In genomic region chr11:5414856-5415616, GRCm38 (mm10) we compare ENCODE assay signal across 10 mouse cellular contexts. TPM values are rescaled to one million over a fixed set of nuclear protein-coding genes. Genes with fewer than 3 reads are reported as not detected.
DNase-seq lines count a peak whose midpoint lies in the region; ATAC-seq and TF ChIP-seq lines count a peak whose summit lies in the region.
"Had no signal": no experiment of that assay in that cellular context is flagged by ENCODE, and none has a peak within 500 bp of the region (broad histone marks: within the 10 kb centered on the region; RNA-seq: fewer than 3 reads in every experiment).

No protein-coding gene starts in this region.

- no peak for DNase-seq in heart, adult 18-20 months
- DNase-seq in midbrain, embryonic 10.5 days (ENCODE audit: low spot score), result peak; percentile 18
- no peak for DNase-seq in midbrain, embryonic 14.5 days
- no peak for DNase-seq in limb, embryonic 14.5 days (ENCODE audit: low spot score)
- DNase-seq in c-Kit-positive CD71-positive TER-119-positive erythroid progenitor cells, embryonic 14.5 days (ENCODE audit: low spot score), result no peak
- no peak for DNase-seq in embryo, embryonic 10 days (ENCODE audit: low spot score)
- DNase-seq in spleen, adult 12 weeks (ENCODE audit: low spot score), result no peak
- DNase-seq: adrenal gland, adult 8-10 months had no signal

- no peak for TF ChIP-seq POLR2A in limb, embryonic 14.5 days (IDR thresholded peaks at IDR 0.05; ENCODE audit: borderline replicate concordance, extremely low read depth, insufficient read depth, insufficient read length)

- no peak overlapping the region for H3K4me3 ChIP-seq in heart, embryonic 11.5 days (ENCODE audit: low read depth, low read length)
- no peak overlapping the region for H3K4me3 ChIP-seq in midbrain, embryonic 10.5 days
- H3K4me3 ChIP-seq in midbrain, embryonic 14.5 days (replicated peaks; ENCODE audit: low read depth, low read length), result no peak overlapping the region
- no peak overlapping the region for H3K4me3 ChIP-seq in limb, embryonic 14.5 days (replicated peaks; ENCODE audit: low read length)

- H3K9ac ChIP-seq in heart, embryonic 11.5 days (ENCODE audit: low read depth, low read length), result no peak overlapping the region
- H3K9ac ChIP-seq in midbrain, embryonic 14.5 days (replicated peaks; ENCODE audit: low read length), result no peak overlapping the region
- H3K9ac ChIP-seq in limb, embryonic 14.5 days (ENCODE audit: low read depth, low read length, severe bottlenecking), result no peak overlapping the region
- H3K9ac ChIP-seq: liver, embryonic 14.5 days had no signal

- no peaks in the 10 kb centered on the region for H3K9me3 ChIP-seq in heart, embryonic 11.5 days (replicated peaks; ENCODE audit: control insufficient read depth, low read length)
- no peaks in the 10 kb centered on the region for H3K9me3 ChIP-seq in midbrain, embryonic 10.5 days (replicated peaks)
- H3K9me3 ChIP-seq in midbrain, embryonic 14.5 days (ENCODE audit: control insufficient read depth, low read length), result no peaks in the 10 kb centered on the region
- no peaks in the 10 kb centered on the region for H3K9me3 ChIP-seq in limb, embryonic 14.5 days (ENCODE audit: control insufficient read depth, low read length)

- WGBS in heart, embryonic 11.5 days (ENCODE audit: insufficient replicate concordance), result 35% methylated on average over 2 of the region's 2 CpGs
- WGBS in midbrain, embryonic 10.5 days, result 22% methylated on average over 2 of the region's 2 CpGs
- 22% methylated on average over 2 of the region's 2 CpGs for WGBS in midbrain, embryonic 14.5 days
- WGBS in limb, embryonic 14.5 days, result 30% methylated on average over 2 of the region's 2 CpGs

- H3K4me1 ChIP-seq in heart, embryonic 11.5 days (ENCODE audit: control insufficient read depth, insufficient read depth, low read length), result peaks cover 48% of the 10 kb centered on the region
- H3K4me1 ChIP-seq in midbrain, embryonic 10.5 days, result peaks cover 74% of the 10 kb centered on the region
- H3K4me1 ChIP-seq in midbrain, embryonic 14.5 days (ENCODE audit: control insufficient read depth, insufficient read depth, low read length), result peaks cover 34% of the 10 kb centered on the region
- peaks cover 53% of the 10 kb centered on the region for H3K4me1 ChIP-seq in limb, embryonic 14.5 days (ENCODE audit: control insufficient read depth, insufficient read depth, low read length)

- no peaks in the 10 kb centered on the region for H3K27me3 ChIP-seq in heart, embryonic 11.5 days (ENCODE audit: control insufficient read depth, insufficient read depth, low read length)
- H3K27me3 ChIP-seq in midbrain, embryonic 10.5 days (ENCODE audit: low read depth, poor library complexity, severe bottlenecking), result no peaks in the 10 kb centered on the region
- H3K27me3 ChIP-seq in midbrain, embryonic 14.5 days (ENCODE audit: control insufficient read depth, insufficient read depth, low read length), result no peaks in the 10 kb centered on the region
- no peaks in the 10 kb centered on the region for H3K27me3 ChIP-seq in limb, embryonic 14.5 days (ENCODE audit: control insufficient read depth, insufficient read depth, low read length)

- peak overlapping the region; percentile 74 for H3K27ac ChIP-seq in heart, embryonic 11.5 days (ENCODE audit: low read depth, low read length)
- peak overlapping the region; percentile 70 for H3K27ac ChIP-seq in midbrain, embryonic 10.5 days (replicated peaks)
- H3K27ac ChIP-seq in midbrain, embryonic 14.5 days (replicated peaks; ENCODE audit: low read depth, low read length), result no peak overlapping the region
- peak overlapping the region; percentile 67 for H3K27ac ChIP-seq in limb, embryonic 14.5 days (replicated peaks; ENCODE audit: low read depth, low read length)
- H3K27ac ChIP-seq: liver, embryonic 14.5 days had no signal

- H3K4me2 ChIP-seq in heart, embryonic 11.5 days, result peak overlapping the region; percentile 31
- H3K4me2 ChIP-seq in midbrain, embryonic 14.5 days (ENCODE audit: low read length), result no peak overlapping the region
- H3K4me2 ChIP-seq in limb, embryonic 14.5 days (replicated peaks; ENCODE audit: low read depth, low read length, severe bottlenecking), result no peak overlapping the region

- ATAC-seq in heart, embryonic 11.5 days (replicated peaks; ENCODE audit: insufficient number of reproducible peaks, low FRiP score, low TSS enrichment), result no peak
- ATAC-seq in midbrain, embryonic 14.5 days (ENCODE audit: low FRiP score, low TSS enrichment), result no peak
- no peak for ATAC-seq in limb, embryonic 14.5 days (ENCODE audit: low FRiP score, low read depth)

- no peaks in the 10 kb centered on the region for H3K36me3 ChIP-seq in heart, embryonic 11.5 days (ENCODE audit: control insufficient read depth, insufficient read depth, low read length)
- H3K36me3 ChIP-seq in midbrain, embryonic 10.5 days, result 0 out of 2 replicates have a peak, but pooled peaks cover 2% of the 10 kb centered on the region
- no peaks in the 10 kb centered on the region for H3K36me3 ChIP-seq in midbrain, embryonic 14.5 days (ENCODE audit: control insufficient read depth, insufficient read depth, low read length)
- H3K36me3 ChIP-seq in limb, embryonic 14.5 days (ENCODE audit: control insufficient read depth, insufficient read depth, low read length), result no peaks in the 10 kb centered on the region

RNA-seq across cellular contexts. Expression of gene Znrf3, which starts 29.6 kb away (rescaled TPM):
- 7.3 and 9.3 TPM in 2 replicates for polyA plus RNA-seq in heart, embryonic 11.5 days (2014; fragmentation: Nextera tagmentation; extraction: Ambion mirVana)
- 1 to 10 TPM; 7.3 to 7.5 TPM for total RNA-seq in heart, adult 18-20 months (2021)
- 12.2 and 12.8 TPM in 2 replicates for polyA plus RNA-seq in midbrain, embryonic 10.5 days (2016; fragmentation: Nextera tagmentation; extraction: Ambion mirVana)
- 7.2 and 7.8 TPM in 2 replicates for polyA plus RNA-seq in midbrain, embryonic 14.5 days (2014; fragmentation: Nextera tagmentation; extraction: Ambion mirVana)
- 8.0 and 10.6 TPM in 2 replicates for polyA plus RNA-seq in limb, embryonic 14.5 days (2012; rRNA removed)
- polyA plus RNA-seq in limb, embryonic 14.5 days (2014; fragmentation: Nextera tagmentation; extraction: Ambion mirVana), result 12.9 and 14.4 TPM in 2 replicates
